In the genomic region with DNA sequence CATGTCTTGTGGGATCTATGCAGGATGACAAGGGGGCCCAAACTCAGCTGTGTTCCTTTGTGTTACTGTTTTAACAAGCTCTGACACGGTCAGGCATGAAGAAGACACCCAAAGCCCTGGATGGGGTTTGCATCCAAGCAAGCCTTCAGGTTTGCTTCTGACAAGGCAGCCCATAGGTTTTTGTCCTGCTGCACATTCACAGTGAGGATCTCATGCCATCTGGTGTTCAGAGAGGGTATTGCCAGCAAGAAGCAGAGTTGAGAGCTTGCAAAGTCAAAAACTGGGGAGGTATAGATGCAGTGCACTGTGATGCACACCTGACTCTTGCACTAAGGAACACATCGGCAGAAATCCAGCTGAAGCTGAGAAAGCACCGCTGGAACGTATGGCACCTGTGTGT, we compare ENCODE assay signal across 9 mouse cellular contexts.
DNase-seq lines count a peak whose midpoint lies in the region; ATAC-seq lines count a peak whose summit lies in the region.
"Had no signal": no experiment of that assay in that cellular context is flagged by ENCODE, and none has a peak within 500 bp of the region (broad histone marks: within the 10 kb centered on the region; RNA-seq: fewer than 3 reads in every experiment).

No protein-coding gene starts in this region.

- 0 out of 2 replicates have a peak, but pooled peaks cover 3% of the 10 kb centered on the region for H3K4me1 ChIP-seq in heart, embryonic 12.5 days (replicated peaks)
- no peaks in the 10 kb centered on the region for H3K4me1 ChIP-seq in midbrain, embryonic 13.5 days (replicated peaks)

- no peaks in the 10 kb centered on the region for H3K9me3 ChIP-seq in heart, embryonic 12.5 days (replicated peaks)
- H3K9me3 ChIP-seq in midbrain, embryonic 13.5 days, result no peaks in the 10 kb centered on the region

- 45% methylated on average over 4 of the region's 4 CpGs for WGBS in heart, embryonic 12.5 days
- WGBS in midbrain, embryonic 13.5 days, result 53% methylated on average over 4 of the region's 4 CpGs

- no peak overlapping the region for H3K9ac ChIP-seq in heart, embryonic 12.5 days
- H3K9ac ChIP-seq in midbrain, embryonic 13.5 days (replicated peaks), result no peak overlapping the region

- H3K27ac ChIP-seq in heart, embryonic 12.5 days (ENCODE audit: poor library complexity, severe bottlenecking), result no peak overlapping the region
- no peak overlapping the region for H3K27ac ChIP-seq in midbrain, embryonic 13.5 days

- H3K4me3 ChIP-seq in heart, embryonic 12.5 days, result no peak overlapping the region
- no peak overlapping the region for H3K4me3 ChIP-seq in midbrain, embryonic 13.5 days (replicated peaks)

- ATAC-seq in heart, embryonic 12.5 days (ENCODE audit: insufficient number of reproducible peaks, low FRiP score), result no peak
- ATAC-seq in midbrain, embryonic 13.5 days, result peak; percentile 58; the same call in 1 of the 2 replicates

- no peaks in the 10 kb centered on the region for H3K27me3 ChIP-seq in heart, embryonic 12.5 days (replicated peaks)
- H3K27me3 ChIP-seq in midbrain, embryonic 13.5 days, result no peaks in the 10 kb centered on the region

- peak; percentile 50 for DNase-seq in heart, adult 8-10 months (ENCODE audit: low spot score)
- DNase-seq in cerebellum, adult 11-12 months, result peak; percentile 5
- DNase-seq in forelimb bud, embryonic 11.5 days (ENCODE audit: low read depth, low spot score), result peak; percentile 85
- DNase-seq in induced T-regulatory cell, adult 2 months (ENCODE audit: low read depth), result peak; percentile 70
- peak; percentile 20 to 30 for DNase-seq in left cerebral cortex, adult 8-10 months (ENCODE audit: low spot score in 2 of 2)
- DNase-seq in spleen, postnatal 10 days (ENCODE audit: low spot score in 2 of 2), result peak; percentile 34 to 73

- H3K36me3 ChIP-seq in heart, embryonic 12.5 days, result no peaks in the 10 kb centered on the region
- H3K36me3 ChIP-seq in midbrain, embryonic 13.5 days, result no peaks in the 10 kb centered on the region
- H3K36me3 ChIP-seq: G1E had no signal

- H3K4me2 ChIP-seq in heart, embryonic 12.5 days, result no peak overlapping the region
- H3K4me2 ChIP-seq in midbrain, embryonic 13.5 days (replicated peaks), result no peak overlapping the region

Comparison
In these comparisons a context has a peak if more than half of its experiments do, and no peak if none do; other contexts are left out.
1. DNase-seq: peak in every context shown above with its lines; median percentile 85 in forelimb bud, embryonic 11.5 days; 70 in induced T-regulatory cell, adult 2 months; 54 in spleen, postnatal 10 days; 50 in heart, adult 8-10 months; 25 in left cerebral cortex, adult 8-10 months; 5 in cerebellum, adult 11-12 months.